Mouse (Mus musculus) stomach, postnatal 0 days (tissue): Measurements from ENCODE around the gene Cdc42bpg.

ENCODE experiments used
- CTCF ChIP-seq: IDR thresholded peaks from 2 replicates; pipeline ENCODE4 v1.5.1; 2016; ENCODE audit warnings: antibody characterized with exemption, low read depth, mild to moderate bottlenecking, moderate library complexity
- EP300 ChIP-seq: optimal IDR thresholded peaks from 2 replicates; pipeline ENCODE3; 2016; ENCODE audit warnings: antibody characterized with exemption

DNA sequence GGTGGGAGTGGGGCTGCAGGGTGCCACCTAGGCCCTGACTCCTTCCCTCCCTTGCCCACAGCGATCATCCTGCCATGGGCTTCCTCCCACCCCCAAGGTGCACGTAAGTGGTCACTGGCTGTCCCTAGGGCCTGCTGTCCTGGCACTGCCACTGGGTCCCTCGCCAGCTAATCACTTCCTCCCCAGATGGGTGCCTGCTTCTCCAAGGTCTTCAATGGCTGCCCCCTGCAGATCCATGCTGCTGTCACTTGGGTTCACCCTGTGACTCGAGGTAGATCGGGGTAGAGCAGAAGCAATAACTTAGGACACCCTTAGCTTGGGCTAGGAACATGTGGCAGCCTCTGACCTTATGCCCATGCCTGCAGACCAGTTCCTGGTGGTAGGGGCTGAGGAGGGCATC, 39.8 kb downstream of the Cdc42bpg start:
- TF ChIP-seq CTCF (no peak), EP300 (no peak)
